Mouse (Mus musculus): Measurements from ENCODE around the gene Fam241a. TPM values are rescaled to one million over a fixed set of nuclear protein-coding genes. Genes with fewer than 3 reads are reported as not detected.

The Fam241a gene
- polyA plus RNA-seq, 1 experiment from 2014 or later, result 30.5 TPM

DNA sequence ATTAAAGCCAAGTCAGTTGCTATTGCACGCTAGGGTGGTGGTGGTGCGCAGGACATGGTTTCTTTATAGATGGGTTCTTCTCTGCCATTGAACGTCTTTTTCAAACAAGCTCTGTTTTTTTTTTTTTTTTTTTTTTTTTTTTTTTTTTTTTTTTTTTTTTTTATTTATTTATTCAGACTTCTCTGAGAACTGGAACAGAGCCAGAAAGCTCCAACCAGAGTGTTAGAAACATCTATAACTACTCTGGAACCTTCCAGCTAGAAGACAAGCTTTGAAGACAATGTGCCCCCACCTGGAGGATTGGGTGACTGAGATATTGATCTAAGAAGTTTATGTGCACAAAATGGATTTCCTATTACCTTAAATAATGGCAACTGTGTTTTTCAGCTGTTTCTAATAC lies 32.6 kb downstream of the Fam241a start:
- no peaks in the 10 kb centered on the region for H3K79me2 ChIP-seq (ENCODE audit: inconsistent target)
- no peak overlapping the region for H3K27ac ChIP-seq
- H3K36me3 ChIP-seq (ENCODE audit: inconsistent target), result peaks cover 13% of the 10 kb centered on the region
- 83% methylated on average over 2 of the region's 3 CpGs for WGBS (ENCODE audit: missing documents)
- no peak overlapping the region for H3K4me3 ChIP-seq (ENCODE audit: inconsistent target)

DNA sequence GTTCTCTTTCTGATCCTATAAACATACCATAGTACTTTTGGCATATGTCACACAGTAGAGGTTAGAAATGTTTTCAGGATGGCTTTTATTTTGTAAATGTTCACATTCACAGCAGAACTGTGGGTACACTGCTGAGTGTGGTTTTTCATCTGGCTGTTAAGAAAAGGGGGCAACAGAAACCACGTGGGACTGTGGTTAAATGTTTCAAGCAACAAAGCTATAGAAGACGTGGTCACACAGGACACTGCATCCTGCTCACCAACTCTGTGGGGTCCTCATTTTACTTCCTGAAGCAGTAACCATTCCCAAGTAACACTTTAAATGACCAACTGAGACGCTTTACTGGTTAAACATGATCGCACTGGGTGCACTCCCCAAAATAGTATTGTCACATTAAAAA lies 33.6 kb downstream of the Fam241a start:
- Histone ChIP-seq H3K4me3 (ENCODE audit: inconsistent target) (no peak overlapping the region), H3K36me3 (ENCODE audit: inconsistent target) (peaks cover 13% of the 10 kb centered on the region; the same call in 1 of the 2 replicates), H3K79me2 (ENCODE audit: inconsistent target) (no peaks in the 10 kb centered on the region), H3K27ac (no peak overlapping the region)
- WGBS (ENCODE audit: missing documents), result 28% methylated on average over 4 of the region's 4 CpGs

DNA sequence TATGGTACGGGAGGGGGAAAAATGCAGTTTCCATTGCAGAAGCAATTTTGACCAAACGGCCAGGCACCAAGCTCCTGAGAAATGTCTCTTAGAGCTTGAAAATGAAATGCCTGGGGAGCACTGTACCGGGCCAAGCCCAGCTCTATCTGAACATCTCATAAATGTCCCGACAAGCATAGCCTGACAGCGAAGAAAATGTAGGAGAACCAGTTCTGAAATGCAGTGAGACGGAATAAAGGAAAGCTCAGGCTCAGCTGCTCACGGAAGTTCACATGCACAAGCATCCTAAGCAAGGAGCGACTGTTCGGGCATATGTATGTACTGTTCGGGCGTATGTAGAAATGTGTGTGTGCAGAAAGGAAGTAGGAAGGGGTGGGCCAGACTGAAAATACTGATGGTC lies 34.8 kb downstream of the Fam241a start:
- H3K4me3 ChIP-seq (ENCODE audit: inconsistent target), result no peak overlapping the region
- H3K79me2 ChIP-seq (ENCODE audit: inconsistent target), result no peaks in the 10 kb centered on the region
- 96% methylated on average over 11 of the region's 11 CpGs for WGBS (ENCODE audit: missing documents)
- peaks cover 4% of the 10 kb centered on the region; the same call in 1 of the 2 replicates for H3K36me3 ChIP-seq (ENCODE audit: inconsistent target)
- H3K27ac ChIP-seq, result no peak overlapping the region

DNA sequence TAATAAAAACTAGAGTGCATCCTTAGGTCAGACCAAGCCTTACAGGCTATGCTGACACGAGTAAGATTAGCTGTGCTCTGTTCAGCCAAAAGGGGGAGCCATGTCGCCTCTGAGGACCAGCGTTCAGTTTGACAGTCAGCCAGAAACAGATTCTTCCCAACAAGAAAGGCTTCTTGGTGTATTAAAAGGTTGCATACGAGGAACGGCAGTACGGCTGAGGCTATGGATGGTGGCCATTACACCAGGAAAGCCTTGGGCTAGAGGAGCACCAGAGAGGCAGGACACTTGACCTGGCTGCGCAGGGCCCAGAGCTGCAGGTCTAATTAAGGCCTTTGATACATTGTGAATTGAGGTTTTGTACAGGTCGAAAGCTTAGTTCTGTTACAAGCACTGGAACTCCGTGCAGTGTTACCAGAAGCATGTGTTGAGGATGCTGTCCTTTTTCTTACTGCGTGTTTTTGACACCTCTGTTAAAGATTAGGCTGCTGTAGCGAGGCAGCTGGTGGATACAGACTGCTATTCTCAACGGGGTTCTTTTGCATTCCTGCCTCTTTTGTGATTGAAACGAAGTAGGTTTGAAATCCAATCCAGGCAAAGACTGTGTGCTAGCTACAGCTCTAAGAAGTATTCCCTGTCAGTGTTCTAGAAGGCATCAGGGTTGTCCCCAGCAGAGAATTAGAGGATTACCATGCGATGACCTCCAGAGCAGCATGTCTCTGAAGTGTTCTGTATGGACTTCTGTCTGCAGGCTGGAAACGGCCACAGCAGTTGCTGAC lies 42.5 kb downstream of the Fam241a start:
- Histone ChIP-seq H3K36me3 (ENCODE audit: inconsistent target) (no peaks in the 10 kb centered on the region), H3K4me3 (ENCODE audit: inconsistent target) (no peak overlapping the region), H3K79me2 (ENCODE audit: inconsistent target) (no peaks in the 10 kb centered on the region), H3K27ac (no peak overlapping the region)
- 53% methylated on average over 15 of the region's 15 CpGs for WGBS (ENCODE audit: missing documents)

DNA sequence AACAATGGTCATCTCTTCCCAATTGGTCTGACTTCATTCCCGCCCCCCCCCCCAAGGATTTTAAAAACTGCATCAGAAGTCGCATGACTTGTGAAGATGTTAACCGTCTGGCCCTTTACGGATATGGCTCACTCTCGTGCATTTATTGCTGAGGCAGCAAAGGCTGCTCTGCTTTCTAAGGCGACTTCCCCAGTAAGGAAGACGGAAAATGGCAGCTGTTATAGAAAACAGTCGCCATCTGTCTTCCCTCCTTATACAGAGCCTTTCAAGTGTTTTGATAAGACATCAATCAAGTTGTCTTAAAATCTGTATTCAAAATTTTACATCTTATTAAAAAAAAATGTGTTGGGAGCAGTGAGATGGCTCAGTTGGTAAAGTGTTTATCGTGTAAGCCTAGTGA lies 43.4 kb downstream of the Fam241a start:
- Histone ChIP-seq H3K79me2 (ENCODE audit: inconsistent target) (no peaks in the 10 kb centered on the region), H3K4me3 (ENCODE audit: inconsistent target) (no peak overlapping the region), H3K36me3 (ENCODE audit: inconsistent target) (no peaks in the 10 kb centered on the region), H3K27ac (no peak overlapping the region)
- 83% methylated on average over 9 of the region's 9 CpGs for WGBS (ENCODE audit: missing documents)

DNA sequence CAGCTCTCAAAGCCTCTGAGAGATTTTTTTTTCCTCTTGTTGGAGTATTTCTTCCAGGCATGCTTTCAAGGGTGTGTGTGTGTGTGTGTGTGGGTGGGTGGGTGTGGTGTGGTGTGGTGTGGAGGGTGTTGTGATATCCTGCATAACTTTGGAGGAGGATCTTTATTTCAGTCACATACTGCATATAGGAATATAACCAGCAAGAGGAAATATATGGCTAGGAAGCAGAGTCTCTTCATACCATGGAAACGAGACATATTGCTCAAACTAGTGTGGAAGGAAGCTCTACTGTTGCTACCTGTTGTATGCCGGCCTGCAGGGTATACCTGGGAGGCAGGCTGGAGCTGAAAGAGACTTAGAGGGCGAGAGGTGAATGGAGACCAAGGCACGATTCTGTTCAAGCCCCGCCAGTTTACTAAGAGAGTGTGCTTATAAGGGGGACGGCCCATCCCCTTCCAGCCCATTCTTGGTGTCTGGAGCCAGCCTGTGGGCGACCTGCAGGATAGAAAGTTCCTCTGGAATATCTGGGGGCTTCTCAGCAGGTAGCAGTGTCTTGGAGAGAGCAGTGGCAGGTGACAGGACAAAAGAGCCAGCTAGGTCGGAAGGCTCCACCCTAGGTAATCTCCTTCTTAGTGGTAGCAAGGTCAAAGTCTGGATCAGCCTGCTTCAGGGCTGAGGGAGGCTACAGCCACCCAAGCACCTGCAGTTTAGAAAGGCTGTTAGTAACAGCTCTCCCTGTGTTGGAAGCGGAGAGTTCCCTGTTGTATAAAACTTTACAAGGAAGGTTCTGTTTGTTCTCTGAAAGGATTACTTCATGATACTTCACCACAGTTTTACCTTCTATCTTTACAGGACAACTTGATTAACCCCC lies 45.1 kb downstream of the Fam241a start:
- no peak overlapping the region for H3K4me3 ChIP-seq (ENCODE audit: inconsistent target)
- 91% methylated on average over 8 of the region's 9 CpGs for WGBS (ENCODE audit: missing documents)
- H3K79me2 ChIP-seq (ENCODE audit: inconsistent target), result no peaks in the 10 kb centered on the region
- no peaks in the 10 kb centered on the region for H3K36me3 ChIP-seq (ENCODE audit: inconsistent target)
- H3K27ac ChIP-seq, result no peak overlapping the region

DNA sequence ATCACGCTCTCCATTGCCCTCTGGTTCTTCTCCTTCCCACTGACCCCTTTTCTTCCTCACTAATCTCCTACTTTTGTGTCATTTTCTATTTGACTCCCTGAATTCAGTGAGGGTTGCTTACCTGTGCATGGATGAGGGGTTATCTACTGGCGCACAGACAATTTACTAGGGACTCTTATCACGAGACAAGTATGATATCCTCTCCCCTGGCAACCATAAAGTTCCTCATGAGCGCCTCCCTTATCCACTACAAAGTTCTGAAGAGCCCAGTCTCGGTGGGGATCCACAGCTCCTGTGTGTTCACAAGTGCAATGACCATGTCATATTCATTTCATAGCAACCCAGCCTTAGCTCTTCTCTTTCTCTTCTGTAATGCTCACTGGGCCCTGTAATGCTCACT lies 46.2 kb downstream of the Fam241a start:
- no peak overlapping the region for H3K27ac ChIP-seq
- no peaks in the 10 kb centered on the region for H3K79me2 ChIP-seq (ENCODE audit: inconsistent target)
- no peak overlapping the region for H3K4me3 ChIP-seq (ENCODE audit: inconsistent target)
- H3K36me3 ChIP-seq (ENCODE audit: inconsistent target), result no peaks in the 10 kb centered on the region
- WGBS (ENCODE audit: missing documents), result 89% methylated on average over 4 of the region's 5 CpGs

DNA sequence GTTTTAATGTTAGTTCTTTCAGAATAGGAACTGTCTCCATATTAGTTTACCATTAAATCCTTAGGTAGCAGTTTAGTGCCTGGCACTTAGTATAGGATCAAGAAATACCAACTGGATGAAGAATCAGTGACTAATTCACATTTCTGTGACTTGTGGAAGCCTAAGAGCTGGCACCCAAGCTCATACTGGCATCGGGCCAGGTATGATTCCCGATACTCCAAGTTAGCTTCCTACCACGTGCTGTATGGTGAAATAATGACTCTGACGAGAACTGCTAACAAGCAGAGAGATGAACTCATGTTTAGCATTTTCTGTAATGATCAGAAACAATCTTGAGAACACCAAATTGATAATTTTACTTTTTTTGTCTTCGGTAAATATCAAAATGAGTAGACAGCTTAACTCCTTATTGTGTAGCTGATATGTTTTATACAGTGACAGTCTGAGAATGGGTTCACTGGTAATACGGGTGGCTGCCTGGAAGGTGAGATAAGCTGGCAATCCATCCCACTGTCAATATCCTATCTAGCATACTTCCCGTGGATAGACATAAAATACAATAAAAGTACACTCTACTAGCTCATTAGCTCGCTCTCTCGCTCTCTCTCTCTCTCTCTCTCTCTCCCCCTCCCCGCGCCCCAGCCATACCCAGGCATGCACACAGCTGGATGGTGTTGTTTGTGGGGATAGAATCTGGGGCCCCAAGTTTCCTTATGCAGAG lies 47.9 kb downstream of the Fam241a start:
- 91% methylated on average over 9 of the region's 11 CpGs for WGBS (ENCODE audit: missing documents)
- no peak overlapping the region for H3K4me3 ChIP-seq (ENCODE audit: inconsistent target)
- no peak overlapping the region for H3K27ac ChIP-seq
- no peaks in the 10 kb centered on the region for H3K36me3 ChIP-seq (ENCODE audit: inconsistent target)
- no peaks in the 10 kb centered on the region for H3K79me2 ChIP-seq (ENCODE audit: inconsistent target)

DNA sequence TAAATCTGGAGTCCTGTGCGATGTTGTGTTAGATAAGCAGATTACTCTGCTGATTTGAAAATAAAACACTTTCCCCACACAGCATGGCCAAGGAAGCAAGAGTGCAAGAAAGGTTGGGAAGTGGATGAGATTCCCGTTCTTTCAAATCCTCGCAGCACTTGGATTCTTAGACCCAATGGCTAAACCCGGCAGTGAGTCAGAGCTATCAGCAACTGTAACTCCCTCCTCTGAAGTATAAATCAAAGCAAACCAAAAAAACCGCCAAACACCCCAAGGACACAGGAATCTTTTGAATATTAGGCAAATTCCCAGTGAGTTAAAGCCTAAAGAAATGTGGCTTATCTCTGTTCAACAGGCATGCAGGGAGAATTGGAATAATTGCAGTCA lies 52.2 kb downstream of the Fam241a start:
- 96% methylated on average over 5 of the region's 5 CpGs for whole genome bisulfite sequencing (ENCODE audit: missing documents)
- H3K4me3 ChIP-seq (ENCODE audit: inconsistent target), result no peak overlapping the region

DNA sequence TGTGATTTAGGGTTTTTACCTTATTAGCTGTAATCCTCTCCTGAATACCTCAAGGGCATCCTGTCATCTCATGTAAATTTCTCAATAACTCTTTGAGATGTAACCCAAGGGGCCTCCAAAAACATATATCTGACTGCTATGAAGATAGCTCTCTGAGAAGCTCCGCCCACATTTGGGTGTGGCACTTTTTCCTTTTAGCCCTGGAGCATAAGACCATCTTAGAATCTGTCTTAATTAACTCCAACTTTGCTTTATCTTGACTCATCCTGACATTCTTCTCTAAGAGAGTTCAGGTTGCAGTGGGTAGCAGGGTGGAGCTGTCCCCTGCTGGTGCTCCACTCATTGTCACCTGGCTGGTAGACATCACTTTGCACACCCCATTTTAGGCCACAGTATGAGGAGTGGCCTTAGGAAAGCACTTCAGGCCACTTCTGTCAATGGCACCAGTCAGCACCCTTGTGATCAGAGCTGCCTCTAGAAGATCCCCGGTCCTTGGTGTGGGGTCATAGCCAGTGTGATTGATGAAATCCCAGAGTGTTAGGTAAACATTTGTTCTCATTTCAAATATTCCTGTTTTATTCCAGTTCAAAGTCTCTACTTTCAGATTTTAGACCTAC lies 52.7 kb downstream of the Fam241a start:
- no peaks in the 10 kb centered on the region for H3K36me3 ChIP-seq (ENCODE audit: inconsistent target)
- H3K27ac ChIP-seq, result no peak overlapping the region
- no peaks in the 10 kb centered on the region for H3K79me2 ChIP-seq (ENCODE audit: inconsistent target)
- no peak overlapping the region for H3K4me3 ChIP-seq (ENCODE audit: inconsistent target)
- 95% methylated on average over 2 of the region's 2 CpGs for WGBS (ENCODE audit: missing documents)

More for the DNA sequence above, 52.2 kb downstream of the Fam241a start:
- no peak overlapping the region for H3K27ac ChIP-seq
- H3K79me2 ChIP-seq (ENCODE audit: inconsistent target), result no peaks in the 10 kb centered on the region
- H3K36me3 ChIP-seq (ENCODE audit: inconsistent target), result no peaks in the 10 kb centered on the region

DNA sequence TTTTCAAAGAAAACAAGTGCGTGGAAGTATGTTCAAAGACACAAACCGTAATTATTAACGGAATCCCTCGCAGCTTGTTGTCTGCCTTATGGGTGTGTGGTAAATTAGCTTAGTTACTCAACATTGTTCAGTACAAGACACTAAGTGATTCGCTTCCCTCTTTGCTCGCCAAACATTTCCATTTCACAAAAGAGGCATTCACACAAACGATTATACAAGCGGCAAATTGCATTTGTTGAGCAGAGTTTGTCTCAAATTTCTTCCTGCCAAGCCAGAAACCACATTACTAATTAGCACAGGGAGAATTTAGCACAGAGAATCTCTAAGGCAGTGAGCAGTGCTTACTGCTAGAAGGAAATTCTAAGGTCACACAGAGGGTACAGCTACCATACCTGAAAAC lies 54.2 kb downstream of the Fam241a start:
- Histone ChIP-seq H3K27ac (no peak overlapping the region), H3K79me2 (ENCODE audit: inconsistent target) (no peaks in the 10 kb centered on the region), H3K4me3 (ENCODE audit: inconsistent target) (no peak overlapping the region), H3K36me3 (ENCODE audit: inconsistent target) (no peaks in the 10 kb centered on the region)
- 90% methylated on average over 8 of the region's 8 CpGs for WGBS (ENCODE audit: missing documents)

DNA sequence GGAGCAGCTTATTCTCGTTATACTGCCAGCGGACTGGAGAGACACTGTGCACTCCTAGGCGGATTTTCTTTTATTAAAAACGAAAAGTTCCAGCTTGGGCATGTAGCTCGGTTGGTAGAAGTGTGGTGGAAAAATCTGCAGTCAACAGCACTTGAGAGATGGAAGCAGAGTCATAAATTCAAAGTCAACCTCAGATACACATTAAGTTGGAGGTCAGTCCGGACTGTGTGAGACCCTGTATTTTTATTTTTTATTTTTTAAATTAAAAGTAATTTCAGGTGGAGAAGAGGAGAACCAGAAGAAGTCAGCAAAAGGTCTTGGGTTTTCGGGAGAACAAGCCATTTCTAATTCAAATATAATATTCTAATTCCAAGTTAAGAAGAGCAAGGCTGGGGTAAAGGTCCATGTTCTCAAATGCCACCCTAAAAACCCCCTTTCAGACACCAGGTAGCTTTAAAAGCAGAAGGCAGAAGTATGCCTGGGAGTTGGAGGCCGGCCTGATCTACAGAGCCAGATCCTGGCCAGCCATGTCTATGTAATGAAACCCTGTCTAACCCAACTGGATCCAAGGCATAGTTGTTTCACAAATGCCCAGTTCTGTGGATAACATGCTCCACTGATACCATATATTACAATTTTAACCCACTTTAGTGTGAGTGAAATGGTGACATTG lies 58.0 kb downstream of the Fam241a start:
- 34% methylated on average over 8 of the region's 8 CpGs for WGBS (ENCODE audit: missing documents)
- Histone ChIP-seq H3K4me3 (ENCODE audit: inconsistent target) (peak overlapping the region; percentile 48), H3K27ac (peak overlapping the region; percentile 55), H3K36me3 (ENCODE audit: inconsistent target) (no peaks in the 10 kb centered on the region), H3K79me2 (ENCODE audit: inconsistent target) (peaks cover 37% of the 10 kb centered on the region)

DNA sequence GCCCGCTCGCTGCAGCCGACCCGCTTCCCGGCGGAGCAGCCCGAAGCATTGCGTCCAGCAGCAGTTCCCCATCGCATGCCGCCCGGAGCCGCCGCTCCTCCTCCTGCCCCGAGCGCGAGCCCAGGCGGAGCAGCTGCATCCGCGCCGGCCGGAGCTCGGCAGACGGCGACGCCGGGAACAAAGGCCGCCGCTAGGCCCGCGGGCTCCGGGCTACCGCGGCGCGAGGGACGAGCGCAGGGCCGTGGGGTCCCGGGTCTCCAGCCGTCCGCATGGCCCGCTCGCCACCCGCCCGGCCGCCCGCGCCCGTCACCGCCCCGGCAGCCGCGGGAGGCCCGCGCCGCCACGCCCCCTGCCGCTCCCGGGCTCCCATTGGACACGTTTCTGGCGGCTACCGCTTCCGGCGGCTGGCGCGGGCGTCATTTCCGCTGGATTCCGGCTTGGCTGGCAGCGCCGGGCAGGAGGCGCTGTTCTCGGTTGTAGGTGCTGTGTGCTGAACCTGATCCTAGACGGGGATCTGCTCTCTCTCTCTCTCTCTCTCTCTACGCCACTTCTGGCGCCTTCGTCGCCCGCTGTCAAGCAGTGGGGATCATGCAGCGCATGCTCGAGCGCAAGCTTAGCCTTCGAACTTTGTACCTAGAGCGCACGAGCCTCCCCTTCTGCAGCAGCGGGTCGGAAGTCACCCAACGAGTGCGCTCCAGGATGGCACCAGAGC lies 58.8 kb downstream of the Fam241a start, which contains the start of gene Ap1ar:
Gene Ap1ar (minus strand): TSS at position 370 of the 712 bp plus-strand sequence.
- peak within 1 kb of the TSS; percentile 55 for H3K27ac ChIP-seq
- under 1% methylated on average over 67 of the region's 89 CpGs for WGBS (ENCODE audit: missing documents)
- peaks cover 45% of the 10 kb centered on the region for H3K79me2 ChIP-seq (ENCODE audit: inconsistent target)
- peak within 1 kb of the TSS; percentile 60 for H3K4me3 ChIP-seq (ENCODE audit: inconsistent target)
- H3K36me3 ChIP-seq (ENCODE audit: inconsistent target), result no peaks in the 10 kb centered on the region

Data from macrophage (primary cell).